Mouse (Mus musculus) C2C12 (cell line): ENCODE results near the gene Ifne. TPM values are rescaled to one million over a fixed set of nuclear protein-coding genes. Genes with fewer than 3 reads are reported as not detected.
A peak's percentile ranks its signal among the peaks of the same experiment; 100 is the strongest.

ENCODE experiments used
- H3K27me3 ChIP-seq: one replicate; pipeline ENCODE4 v1.6.1; 2011; ENCODE audit not compliant: control insufficient read depth, insufficient read depth, insufficient read length
- H3K36me3 ChIP-seq: one replicate; pipeline ENCODE4 v1.6.1; 2011; ENCODE audit not compliant: control insufficient read depth, insufficient read depth
- H3K4me3 ChIP-seq: one replicate; pipeline ENCODE4 v1.5.1; 2011; ENCODE audit warnings: mild to moderate bottlenecking, control low read depth; ENCODE audit not compliant: poor library complexity, insufficient read depth, severe bottlenecking
- H3K79me2 ChIP-seq: one replicate; pipeline ENCODE4 v1.6.1; 2011; ENCODE audit not compliant: control insufficient read depth, insufficient read depth
- H3K79me3 ChIP-seq: one replicate; pipeline ENCODE4 v1.6.1; 2011; ENCODE audit warnings: low read depth, control low read depth
- H3ac ChIP-seq: one replicate; pipeline ENCODE3; 2011; ENCODE audit warnings: low read depth; ENCODE audit not compliant: control insufficient read depth, insufficient read length
- CEBPB ChIP-seq: IDR thresholded peaks from one replicate; pipeline ENCODE4 v1.6.1; 2011; ENCODE audit warnings: low read depth, mild to moderate bottlenecking, control low read depth, moderate library complexity
- CTCF ChIP-seq: IDR thresholded peaks from one replicate; pipeline ENCODE4 v1.5.1; 2011; ENCODE audit not compliant: control insufficient read depth, insufficient read depth, insufficient read length
- FOSL1 ChIP-seq: IDR thresholded peaks from one replicate; pipeline ENCODE4 v1.8.0; 2011; ENCODE audit warnings: mild to moderate bottlenecking, low read length; ENCODE audit not compliant: poor library complexity, insufficient read depth, severe bottlenecking
- MAX ChIP-seq: IDR thresholded peaks from one replicate; pipeline ENCODE4 v1.6.1; 2011; ENCODE audit warnings: mild to moderate bottlenecking, control low read depth
- MYOD1 ChIP-seq: IDR thresholded peaks from one replicate; pipeline ENCODE4 v1.6.1; 2011; ENCODE audit warnings: low read depth; ENCODE audit not compliant: control insufficient read depth, insufficient read length
- MYOG ChIP-seq: IDR thresholded peaks from one replicate; pipeline ENCODE4 v1.6.1; 2011; ENCODE audit not compliant: control insufficient read depth, insufficient read length; ENCODE audit errors: extremely low read depth
- USF1 ChIP-seq: IDR thresholded peaks from one replicate; pipeline ENCODE4 v1.6.1; 2011; ENCODE audit warnings: low read depth, mild to moderate bottlenecking, control low read depth, moderate library complexity
- polyA plus RNA-seq: library from polyadenylated mRNA; unstranded; fragments of >200 nt; fragmentation: generic; extraction: Trizol; gene quantifications from one replicate; pipeline ENCODE4 v1.2.1, GENCODE M21; 2012; ENCODE audit warnings: missing spikeins

Ifne gene
- polyA plus RNA-seq, 1 experiment: not detected

DNA sequence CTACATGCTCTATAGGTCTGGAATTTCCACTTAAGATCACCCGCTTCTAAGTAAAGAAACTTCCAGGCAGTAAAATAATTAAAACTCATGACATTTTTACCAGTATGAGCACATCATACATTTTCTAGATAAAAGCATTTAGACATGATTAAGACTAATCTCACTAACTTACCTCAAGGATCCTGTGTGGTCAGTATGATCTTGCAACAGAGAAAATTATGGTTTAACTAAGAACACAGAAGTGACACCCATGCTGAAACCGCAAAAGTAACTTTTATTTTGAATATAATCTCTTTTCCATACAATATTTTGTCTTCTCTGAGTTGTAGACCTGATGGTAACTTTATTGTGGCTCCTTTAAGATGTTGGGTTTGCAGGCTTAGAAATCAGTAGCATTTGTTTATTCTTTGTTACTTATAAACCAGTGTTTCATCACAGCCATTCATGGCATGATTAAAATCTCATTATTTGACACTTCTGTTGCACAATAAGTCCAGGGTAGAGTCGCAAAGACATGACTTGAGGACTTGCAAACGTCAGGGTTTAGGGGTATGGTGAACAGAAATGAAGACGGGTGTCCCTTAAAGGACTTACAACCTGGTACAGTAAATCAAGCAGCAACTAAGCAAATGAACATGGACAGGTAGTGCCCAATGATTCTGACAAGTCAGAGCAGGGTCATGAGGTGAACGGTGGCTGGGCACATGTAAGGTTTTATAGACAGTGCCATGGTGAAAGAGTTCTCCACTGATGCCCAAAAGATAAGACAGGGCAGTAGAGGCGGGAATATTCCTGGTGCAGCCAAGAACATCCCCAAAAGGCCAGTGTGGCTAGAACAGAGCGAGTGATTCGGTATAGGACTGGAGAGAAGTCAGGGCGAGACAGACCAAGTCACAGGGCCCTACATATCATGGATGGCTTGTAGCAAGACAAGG, 29.9 kb upstream of the Ifne start:
- TF ChIP-seq MYOG: no peak
- no peak for TF ChIP-seq MYOD1
- TF ChIP-seq CEBPB: peak; percentile 8
- Histone ChIP-seq H3K4me3 (no peak overlapping the region), H3K27me3 (no peaks in the 10 kb centered on the region), H3K79me2 (peaks cover 60% of the 10 kb centered on the region), H3K36me3 (peaks cover 65% of the 10 kb centered on the region), H3ac (no peak overlapping the region), H3K79me3 (peaks cover 47% of the 10 kb centered on the region)

GRCm38 (mm10) chr4:88893201-88893754, 13.3 kb upstream of the Ifne start:
- Histone ChIP-seq H3K27me3 (no peaks in the 10 kb centered on the region), H3K79me3 (no peaks in the 10 kb centered on the region), H3K79me2 (no peaks in the 10 kb centered on the region), H3ac (no peak overlapping the region), H3K36me3 (no peaks in the 10 kb centered on the region), H3K4me3 (no peak overlapping the region)
- TF ChIP-seq CEBPB: no peak
- no peak for TF ChIP-seq CTCF
- TF ChIP-seq MYOG: no peak
- TF ChIP-seq FOSL1: no peak
- no peak for TF ChIP-seq MYOD1
- no peak for TF ChIP-seq MAX
- no peak for TF ChIP-seq USF1

- no peak overlapping the region for H3K4me3 ChIP-seq
- no peaks in the 10 kb centered on the region for H3K27me3 ChIP-seq
- no peak overlapping the region for H3ac ChIP-seq
- no peaks in the 10 kb centered on the region for H3K79me2 ChIP-seq
- TF ChIP-seq MYOG: no peak
- H3K79me3 ChIP-seq: no peaks in the 10 kb centered on the region
- no peaks in the 10 kb centered on the region for H3K36me3 ChIP-seq
These were observed 8.2 kb upstream of the Ifne start for GRCm38 (mm10) chr4:88888236-88888635.

- Histone ChIP-seq H3K36me3 (no peaks in the 10 kb centered on the region), H3K79me3 (no peaks in the 10 kb centered on the region), H3ac (no peak overlapping the region), H3K4me3 (no peak overlapping the region), H3K79me2 (no peaks in the 10 kb centered on the region), H3K27me3 (no peaks in the 10 kb centered on the region)
- TF ChIP-seq CTCF (no peak), CEBPB (no peak)
These were observed 1.2 kb downstream of the Ifne start for GRCm38 (mm10) chr4:88878772-88879171.

GRCm38 (mm10) chr4:88878246-88878645, 1.8 kb downstream of the Ifne start:
- Histone ChIP-seq H3K4me3 (no peak overlapping the region), H3K79me2 (no peaks in the 10 kb centered on the region), H3K79me3 (no peaks in the 10 kb centered on the region), H3K27me3 (no peaks in the 10 kb centered on the region), H3K36me3 (no peaks in the 10 kb centered on the region), H3ac (no peak overlapping the region)
- TF ChIP-seq MYOD1: no peak
- TF ChIP-seq CEBPB: no peak
- TF ChIP-seq FOSL1: no peak
- no peak for TF ChIP-seq MYOG
- no peak for TF ChIP-seq MAX
- no peak for TF ChIP-seq USF1
- TF ChIP-seq CTCF: no peak

DNA sequence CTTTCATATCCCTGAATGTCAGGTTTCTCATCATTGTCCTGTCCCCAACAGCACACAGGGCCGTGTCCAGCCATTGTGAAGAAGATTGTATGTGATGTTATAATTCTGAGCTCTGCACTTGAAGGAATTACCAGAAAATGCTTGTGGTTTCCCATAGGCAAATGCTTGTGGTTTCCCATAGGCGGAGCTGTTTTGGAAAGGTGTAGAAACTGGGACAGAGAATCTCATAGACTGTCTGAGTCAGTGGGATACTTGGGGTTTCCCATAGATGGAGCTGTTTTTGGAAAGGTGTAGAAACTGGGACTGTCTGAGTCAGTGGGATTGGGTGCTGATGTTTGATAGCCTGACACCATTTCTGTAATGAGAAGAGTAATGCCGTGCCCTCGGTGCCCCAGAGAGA, 3.5 kb downstream of the Ifne start:
- Histone ChIP-seq H3ac (no peak overlapping the region), H3K27me3 (no peaks in the 10 kb centered on the region), H3K4me3 (no peak overlapping the region), H3K79me3 (no peaks in the 10 kb centered on the region), H3K36me3 (no peaks in the 10 kb centered on the region), H3K79me2 (no peaks in the 10 kb centered on the region)
- no peak for TF ChIP-seq MYOG
- TF ChIP-seq CTCF: no peak
- no peak for TF ChIP-seq MAX
- TF ChIP-seq FOSL1: no peak
- TF ChIP-seq CEBPB: no peak
- TF ChIP-seq USF1: no peak
- no peak for TF ChIP-seq MYOD1
